Comparison of ENCODE assay signal across 8 mouse cellular contexts in the genomic region with DNA sequence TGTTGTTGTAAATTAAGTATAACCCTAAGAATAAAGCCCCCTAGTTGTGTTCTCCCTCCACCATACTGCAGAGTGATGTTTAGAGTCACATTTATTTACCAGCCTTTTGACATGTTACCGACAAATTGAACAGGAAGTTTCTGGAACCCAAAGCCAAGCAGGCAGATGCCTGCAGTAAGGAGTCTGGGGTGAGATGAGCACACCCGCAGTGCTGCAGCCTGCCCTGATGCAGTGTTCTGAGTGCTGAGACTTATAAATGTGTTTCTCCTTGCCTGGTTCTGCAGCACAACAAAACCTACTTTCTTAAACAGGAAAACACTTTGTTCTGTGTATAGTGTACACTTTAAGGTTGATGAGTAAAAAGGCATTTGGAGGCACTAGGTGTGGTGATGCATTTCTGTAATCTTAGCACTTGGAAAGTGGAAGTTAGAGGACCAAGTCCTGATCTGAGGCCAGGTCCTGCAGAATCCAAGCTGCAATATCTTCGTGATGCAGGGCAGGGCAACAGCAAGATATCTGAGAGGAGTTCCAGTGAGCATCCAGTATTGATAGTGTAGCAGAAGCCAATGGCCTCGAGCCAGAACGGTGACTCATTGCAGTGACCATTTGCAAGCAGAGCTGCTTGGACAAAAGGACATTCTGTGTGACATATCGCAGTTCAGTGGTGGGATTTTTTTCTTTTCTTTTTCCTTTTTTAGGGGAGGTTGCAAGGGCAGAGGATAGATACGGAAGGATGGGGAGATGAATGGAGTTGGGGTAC. TPM values are rescaled to one million over a fixed set of nuclear protein-coding genes. Genes with fewer than 3 reads are reported as not detected.
A peak's percentile ranks its signal among the peaks of the same experiment; 100 is the strongest.
DNase-seq lines count a peak whose midpoint lies in the region; ATAC-seq and TF ChIP-seq lines count a peak whose summit lies in the region.

No protein-coding gene starts in this region.

- no peaks in the 10 kb centered on the region for H3K9me3 ChIP-seq in forebrain, embryonic 14.5 days (replicated peaks; ENCODE audit: control insufficient read depth, low read length)
- H3K9me3 ChIP-seq in forebrain, embryonic 13.5 days (replicated peaks): no peaks in the 10 kb centered on the region

- intact Hi-C loops in heart, postnatal 10 days (cut with DNase I): loop anchor here (5.0 kb wide), 1 partner anchor 230 kb away; no protein-coding TSS in a partner anchor

- no peak overlapping the region for H3K4me3 ChIP-seq in forebrain, embryonic 14.5 days (ENCODE audit: low read depth, low read length)
- H3K4me3 ChIP-seq in forebrain, embryonic 13.5 days: no peak overlapping the region
- no peak overlapping the region for H3K4me3 ChIP-seq in C2C12 (ENCODE audit: insufficient read depth, poor library complexity, severe bottlenecking)

- H3ac ChIP-seq in C2C12 (ENCODE audit: control insufficient read depth, insufficient read length, low read depth): no peak overlapping the region

- peak; percentile 35 for DNase-seq in forebrain, embryonic 14.5 days (ENCODE audit: low spot score)
- peak; percentile 94 for DNase-seq in cerebellum, postnatal 14 days
- peak; percentile 84 to 91 for DNase-seq in heart, postnatal 10 days
- peak; percentile 49 for DNase-seq in lung, postnatal 25 days (ENCODE audit: low spot score)
- no peak for DNase-seq in thymus, postnatal 25 days
- DNase-seq in spleen, postnatal 14 days (ENCODE audit: low spot score in 2 of 2): no peak

- no peak for ATAC-seq in forebrain, embryonic 14.5 days
- ATAC-seq in forebrain, embryonic 13.5 days: no peak

- H3K4me1 ChIP-seq in forebrain, embryonic 14.5 days (ENCODE audit: control insufficient read depth, insufficient read depth, low read length): peaks cover 25% of the 10 kb centered on the region
- H3K4me1 ChIP-seq in forebrain, embryonic 13.5 days: peaks cover 56% of the 10 kb centered on the region

- H3K27ac ChIP-seq in forebrain, embryonic 14.5 days (ENCODE audit: low read depth, low read length): no peak overlapping the region
- H3K27ac ChIP-seq in forebrain, embryonic 13.5 days: no peak overlapping the region

- TF ChIP-seq CTCF in C2C12 (IDR thresholded peaks at IDR 0.05; ENCODE audit: control insufficient read depth, insufficient read depth, insufficient read length): no peak

- peaks cover 2% of the 10 kb centered on the region for H3K79me3 ChIP-seq in C2C12 (ENCODE audit: low read depth)

- no peak overlapping the region for H3K9ac ChIP-seq in forebrain, embryonic 14.5 days (ENCODE audit: low read length)
- no peak overlapping the region for H3K9ac ChIP-seq in forebrain, embryonic 13.5 days

- no peak overlapping the region for H3K4me2 ChIP-seq in forebrain, embryonic 14.5 days (ENCODE audit: low read length)
- H3K4me2 ChIP-seq in forebrain, embryonic 13.5 days: no peak overlapping the region

- H3K79me2 ChIP-seq in C2C12 (ENCODE audit: control insufficient read depth, insufficient read depth): peaks cover 16% of the 10 kb centered on the region

- no peaks in the 10 kb centered on the region for H3K27me3 ChIP-seq in forebrain, embryonic 14.5 days (replicated peaks; ENCODE audit: control insufficient read depth, insufficient read depth, low read length)
- H3K27me3 ChIP-seq in forebrain, embryonic 13.5 days: no peaks in the 10 kb centered on the region
- no peaks in the 10 kb centered on the region for H3K27me3 ChIP-seq in C2C12 (ENCODE audit: control insufficient read depth, insufficient read depth, insufficient read length)

- H3K36me3 ChIP-seq in forebrain, embryonic 14.5 days (ENCODE audit: control insufficient read depth, insufficient read depth, low read length): no peaks in the 10 kb centered on the region
- H3K36me3 ChIP-seq in forebrain, embryonic 13.5 days (ENCODE audit: poor library complexity, severe bottlenecking): no peaks in the 10 kb centered on the region
- no peaks in the 10 kb centered on the region for H3K36me3 ChIP-seq in C2C12 (ENCODE audit: control insufficient read depth, insufficient read depth)

- 60% methylated on average over 7 of the region's 7 CpGs for WGBS in forebrain, embryonic 14.5 days
- 64% methylated on average over 7 of the region's 7 CpGs for WGBS in forebrain, embryonic 13.5 days

TF ChIP-seq in C2C12, 6 proteins besides CTCF, POLR2A, EP300 and RAD21:
- TF ChIP-seq MAX (IDR thresholded peaks at IDR 0.05): no peak
- peak; percentile 55 for TF ChIP-seq FOSL1 (IDR thresholded peaks at IDR 0.05; ENCODE audit: insufficient read depth, low read length, poor library complexity, severe bottlenecking)
TF ChIP-seq in C2C12: peak in this region for 1.

RNA-seq across cellular contexts. Expression of gene Plekha5, which starts 58.0 kb away (rescaled TPM):
- 26.5 and 27.9 TPM in 2 replicates for polyA plus RNA-seq in forebrain, embryonic 14.5 days (2014; fragmentation: Nextera tagmentation; extraction: Ambion mirVana)
- polyA plus RNA-seq in forebrain, embryonic 13.5 days (2015; fragmentation: Nextera tagmentation; extraction: Ambion mirVana): 32.4 and 36.9 TPM in 2 replicates
- polyA plus RNA-seq in C2C12 (2012; fragmentation: generic; extraction: Trizol): 13.1 TPM
- 10 to 100 TPM; 38.3 to 39.2 TPM for total RNA-seq in heart, postnatal 10 days (2021)

Comparison
In these comparisons a context has a peak if more than half of its experiments do, and no peak if none do; other contexts are left out.
1. DNase-seq: peak in forebrain, embryonic 14.5 days (single experiment), cerebellum, postnatal 14 days (2 of 2), heart, postnatal 10 days (2 of 2) and lung, postnatal 25 days (single experiment); none in thymus, postnatal 25 days (single experiment) and spleen, postnatal 14 days (0 of 2).